Mouse (Mus musculus): Measurements from ENCODE around the gene 4930524J08Rik.

Gene 4930524J08Rik

GRCm38 (mm10) chr5:99978699-99979442 lies at the start of gene 4930524J08Rik, which contains the start of gene Hnrnpd:
TSS of gene 4930524J08Rik (plus strand) at chr5:99979061.
TSS of gene Hnrnpd (minus strand) at chr5:99978938.
- peak; percentile 88 for DNase-seq

GRCm38 (mm10) chr5:99931910-99932309 lies 47.0 kb upstream of the 4930524J08Rik start:
- DNase-seq, result no peak

- no peak for DNase-seq
These were observed 39.4 kb upstream of the 4930524J08Rik start for GRCm38 (mm10) chr5:99939440-99939839.

GRCm38 (mm10) chr5:99941273-99941672 lies 37.6 kb upstream of the 4930524J08Rik start:
- DNase-seq, result no peak

- DNase-seq, result no peak
These were observed 36.9 kb upstream of the 4930524J08Rik start for GRCm38 (mm10) chr5:99941776-99942502.

- no peak for DNase-seq
These were observed 26.3 kb upstream of the 4930524J08Rik start for GRCm38 (mm10) chr5:99952513-99952912.

- DNase-seq, result no peak
These were observed 25.0 kb upstream of the 4930524J08Rik start for GRCm38 (mm10) chr5:99953883-99954282.

- DNase-seq, result no peak
These were observed 20.2 kb upstream of the 4930524J08Rik start for GRCm38 (mm10) chr5:99958666-99959065.

- no peak for DNase-seq
These were observed 19.5 kb upstream of the 4930524J08Rik start for GRCm38 (mm10) chr5:99959236-99959936.

- no peak for DNase-seq
These were observed 18.9 kb upstream of the 4930524J08Rik start for GRCm38 (mm10) chr5:99959960-99960359.

GRCm38 (mm10) chr5:99973941-99974340 lies 4.9 kb upstream of the 4930524J08Rik start:
- no peak for DNase-seq

GRCm38 (mm10) chr5:99975061-99975460 lies 3.8 kb upstream of the 4930524J08Rik start:
- no peak for DNase-seq

GRCm38 (mm10) chr5:99975776-99976175 lies 3.1 kb upstream of the 4930524J08Rik start:
- no peak for DNase-seq

- no peak for DNase-seq
These were observed 2.4 kb upstream of the 4930524J08Rik start for GRCm38 (mm10) chr5:99976334-99976955.

- peak; percentile 77 for DNase-seq
These were observed 1.2 kb upstream of the 4930524J08Rik start for GRCm38 (mm10) chr5:99977516-99978301.

GRCm38 (mm10) chr5:99983452-99984061 lies 4.7 kb downstream of the 4930524J08Rik start:
- no peak for DNase-seq

GRCm38 (mm10) chr5:99994166-99994565 lies 15.3 kb downstream of the 4930524J08Rik start:
- DNase-seq, result no peak

GRCm38 (mm10) chr5:99994680-99995079 lies 15.8 kb downstream of the 4930524J08Rik start:
- DNase-seq, result no peak

GRCm38 (mm10) chr5:100000048-100000447 lies 21.2 kb downstream of the 4930524J08Rik start:
- DNase-seq, result no peak

GRCm38 (mm10) chr5:100000500-100000899 lies 21.6 kb downstream of the 4930524J08Rik start:
- no peak for DNase-seq

- DNase-seq, result no peak
These were observed 25.0 kb downstream of the 4930524J08Rik start for GRCm38 (mm10) chr5:100003895-100004294.

GRCm38 (mm10) chr5:100005431-100005830 lies 26.6 kb downstream of the 4930524J08Rik start:
- no peak for DNase-seq

Data from thymus, postnatal 25 days (tissue).